Mouse (Mus musculus) cortical plate, adult 2 months (tissue): ENCODE results near the gene Il11. TPM values are rescaled to one million over a fixed set of nuclear protein-coding genes. Genes with fewer than 3 reads are reported as not detected.

ENCODE experiments used
- H3K27ac ChIP-seq: fragments of 200-500 bp; 2 replicates; pipeline ENCODE4 v1.5.1; 2012; ENCODE audit warnings: low read length, control low read depth, inconsistent platforms; ENCODE audit not compliant: insufficient read depth
- H3K4me1 ChIP-seq: fragments of 200-500 bp; 2 replicates; pipeline ENCODE4 v1.6.1; 2011; ENCODE audit warnings: low read length; ENCODE audit not compliant: control insufficient read depth, insufficient read depth
- H3K4me3 ChIP-seq: fragments of 200-500 bp; 2 replicates; pipeline ENCODE4 v1.5.1; 2011; ENCODE audit warnings: mild to moderate bottlenecking, low read length, control low read depth; ENCODE audit not compliant: insufficient read depth
- CTCF ChIP-seq: fragments of 200-500 bp; IDR thresholded peaks from 2 replicates; pipeline ENCODE4 v1.5.1; 2011; ENCODE audit warnings: mild to moderate bottlenecking, control low read depth, low read length; ENCODE audit not compliant: insufficient read depth; ENCODE audit errors: extremely low read depth
- POLR2A ChIP-seq: fragments of 200-500 bp; IDR thresholded peaks from 2 replicates; pipeline ENCODE4 v1.6.1; 2011; ENCODE audit warnings: mild to moderate bottlenecking, low read length, control low read depth; ENCODE audit not compliant: insufficient read depth; ENCODE audit errors: extremely low read depth
- polyA plus RNA-seq: library from polyadenylated mRNA; depleted of rRNA; stranded (reverse); fragments of >200 nt; gene quantifications from 2 replicates; pipeline ENCODE4 v1.2.3, GENCODE M21; 2012

Il11 gene
- polyA plus RNA-seq, 1 experiment: 0.35 TPM

DNA sequence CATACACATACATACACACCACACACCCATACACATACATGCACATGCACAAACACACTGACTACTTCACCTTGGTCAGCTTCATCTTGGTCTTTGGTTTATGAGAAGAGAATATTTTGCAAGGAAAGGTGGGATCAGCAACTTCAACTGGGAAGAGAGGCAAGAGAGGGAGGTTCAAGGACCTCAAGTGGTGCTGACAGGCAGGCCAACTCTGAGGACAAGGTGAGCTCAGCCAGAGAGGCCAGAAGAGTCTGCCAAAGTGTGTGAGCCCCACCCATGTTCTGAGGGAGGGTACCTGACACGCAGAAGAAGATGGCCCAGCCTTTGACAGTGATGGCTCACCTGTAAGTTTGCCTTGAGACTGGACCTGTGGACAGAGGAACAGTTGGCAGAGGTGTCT is 23.0 kb downstream of the Il11 start:
- TF ChIP-seq CTCF: no peak
- no peak for TF ChIP-seq POLR2A
- H3K27ac ChIP-seq: no peak overlapping the region

DNA sequence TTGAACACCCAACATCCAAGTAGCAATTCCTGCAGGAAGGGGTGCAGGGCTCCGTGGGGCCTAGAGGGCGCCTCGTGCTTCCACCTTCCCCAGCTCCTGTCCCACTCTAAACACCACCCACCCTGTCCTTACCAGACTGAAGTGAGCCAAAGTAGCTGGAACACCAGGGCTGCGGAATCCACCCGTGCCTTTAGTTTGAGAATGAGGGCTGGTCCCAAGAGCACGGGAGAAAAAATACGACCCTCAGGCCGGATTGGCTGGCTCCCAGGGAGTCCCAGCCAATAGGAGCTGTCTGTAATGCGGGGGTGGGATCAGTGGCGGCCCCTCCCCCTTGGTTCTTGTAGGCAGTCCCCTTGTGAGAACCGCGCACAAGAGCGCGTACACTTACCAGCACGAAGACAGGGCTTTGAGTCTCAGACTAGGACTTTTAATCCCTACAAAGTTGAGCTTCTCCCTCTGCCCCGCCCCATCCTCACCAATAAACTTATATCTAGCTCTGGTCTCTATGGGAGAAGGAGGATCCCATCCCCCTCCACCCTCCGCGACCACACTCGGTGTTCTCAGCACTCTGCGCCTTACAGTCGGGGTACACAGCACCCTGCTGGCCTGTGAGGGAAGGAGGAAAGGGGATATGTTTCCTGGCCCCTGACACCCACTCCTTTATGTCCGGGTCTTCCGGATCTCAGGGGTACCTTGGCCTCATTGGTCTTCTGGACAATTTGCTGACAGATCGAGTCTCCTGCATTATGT is 29.7 kb downstream of the Il11 start, which contains the start of gene Cox6b2:
Gene Cox6b2 (minus strand): TSS at position 274 of the 750 bp plus-strand sequence.
- TF ChIP-seq POLR2A (no peak), CTCF (no peak)
- H3K4me3 ChIP-seq: 0 out of 2 replicates have a peak within 1 kb of the TSS, but pooled peaks have one; percentile 8
- 0 out of 2 replicates have a peak, but pooled peaks cover 1% of the 10 kb centered on the region for H3K4me1 ChIP-seq
- H3K27ac ChIP-seq: no peak within 1 kb of the TSS

More for the DNA sequence above, 23.0 kb downstream of the Il11 start:
- H3K4me3 ChIP-seq: no peak overlapping the region
- H3K4me1 ChIP-seq: no peaks in the 10 kb centered on the region

DNA sequence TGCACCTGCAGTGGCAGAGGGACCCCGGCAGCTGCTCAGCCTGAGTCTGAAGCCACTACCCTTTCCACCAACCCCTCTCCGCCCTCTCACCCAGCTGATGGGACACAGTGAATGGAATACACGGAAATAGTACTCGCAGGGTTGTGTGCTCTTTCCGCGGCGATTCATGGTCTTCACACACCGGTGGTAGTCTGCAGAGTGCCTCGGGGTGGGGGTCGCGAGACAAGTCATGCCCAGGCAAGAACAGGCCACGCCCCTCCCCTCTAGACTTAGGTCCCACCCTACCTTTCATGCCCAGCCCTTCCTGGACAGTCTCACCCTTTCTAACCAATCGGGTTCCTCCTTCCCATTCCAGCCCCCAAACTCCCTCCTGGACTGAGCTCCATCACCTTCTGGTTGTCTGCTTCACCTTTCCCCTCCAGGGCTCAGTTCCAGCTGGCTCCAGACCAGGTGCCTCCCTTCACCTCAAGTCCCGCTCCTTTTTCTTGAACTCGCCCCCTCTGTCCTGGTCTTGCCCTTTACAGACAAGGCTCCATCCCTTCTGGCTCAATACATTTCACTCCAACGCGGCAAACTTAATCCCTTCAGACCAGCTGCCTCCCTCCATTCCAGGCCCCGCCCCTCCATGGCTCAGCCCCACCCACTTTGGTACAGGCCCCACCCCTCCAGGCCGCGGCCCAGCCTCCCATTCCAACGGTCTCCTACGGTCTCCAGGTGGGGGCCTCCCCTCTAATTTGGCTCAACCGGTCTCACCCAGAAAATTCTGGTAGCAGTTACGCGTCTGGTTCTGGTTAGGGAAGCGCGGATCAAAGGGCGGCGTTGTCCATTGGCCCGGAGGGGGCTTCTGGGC is 30.5 kb downstream of the Il11 start:
- no peak overlapping the region for H3K27ac ChIP-seq
- 0 out of 2 replicates have a peak overlapping the region, but pooled peaks have one; percentile 8 for H3K4me3 ChIP-seq
- no peak for TF ChIP-seq CTCF
- no peak for TF ChIP-seq POLR2A

DNA sequence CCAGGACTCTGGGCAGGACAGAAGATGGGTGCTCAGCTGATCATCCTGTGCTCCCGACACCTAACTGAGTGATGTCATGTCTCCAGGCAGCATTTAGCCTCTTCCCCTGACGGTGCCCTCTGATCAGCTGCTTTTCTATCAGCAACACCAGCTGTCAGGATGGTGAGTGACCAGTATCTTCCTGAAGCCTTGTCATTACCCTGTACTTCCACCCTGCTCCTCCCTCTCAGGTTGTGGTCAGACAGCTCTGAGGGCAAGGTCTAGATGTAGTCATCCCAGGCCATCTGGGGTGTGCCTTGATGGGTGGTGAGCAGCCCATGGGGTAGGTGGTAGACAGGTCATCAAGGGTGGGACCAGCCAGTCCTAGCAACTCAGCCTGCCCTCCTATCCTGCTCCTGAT is 33.5 kb downstream of the Il11 start:
- H3K4me1 ChIP-seq: 0 out of 2 replicates have a peak, but pooled peaks cover 1% of the 10 kb centered on the region
- H3K27ac ChIP-seq: no peak overlapping the region
- no peak overlapping the region for H3K4me3 ChIP-seq
- TF ChIP-seq POLR2A (no peak), CTCF (no peak)

More for the DNA sequence above, 30.5 kb downstream of the Il11 start:
- H3K4me1 ChIP-seq: 0 out of 2 replicates have a peak, but pooled peaks cover 1% of the 10 kb centered on the region

DNA sequence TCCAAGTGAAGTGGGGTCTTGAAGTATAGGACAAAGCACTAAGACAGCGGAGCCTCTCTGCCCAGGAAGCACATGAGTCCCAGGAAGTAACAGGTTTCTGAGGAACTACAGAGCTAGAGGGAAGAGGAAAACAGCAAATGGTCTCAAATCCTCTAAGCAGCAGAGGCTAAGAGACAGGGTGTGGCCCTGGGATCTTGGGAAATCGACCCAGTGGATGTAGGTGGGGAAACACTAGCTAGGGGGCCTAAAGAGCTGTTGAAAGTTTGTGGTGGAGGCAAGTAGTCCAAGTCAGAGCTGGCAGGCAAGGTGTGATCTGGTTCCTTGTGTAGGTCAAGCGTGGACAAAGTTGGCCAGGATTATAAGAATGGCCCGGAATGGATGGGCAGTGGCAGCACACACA is 34.3 kb downstream of the Il11 start:
- Histone ChIP-seq H3K4me3 (no peak overlapping the region), H3K4me1 (0 out of 2 replicates have a peak, but pooled peaks cover 1% of the 10 kb centered on the region), H3K27ac (no peak overlapping the region)
- TF ChIP-seq POLR2A (no peak), CTCF (no peak)

DNA sequence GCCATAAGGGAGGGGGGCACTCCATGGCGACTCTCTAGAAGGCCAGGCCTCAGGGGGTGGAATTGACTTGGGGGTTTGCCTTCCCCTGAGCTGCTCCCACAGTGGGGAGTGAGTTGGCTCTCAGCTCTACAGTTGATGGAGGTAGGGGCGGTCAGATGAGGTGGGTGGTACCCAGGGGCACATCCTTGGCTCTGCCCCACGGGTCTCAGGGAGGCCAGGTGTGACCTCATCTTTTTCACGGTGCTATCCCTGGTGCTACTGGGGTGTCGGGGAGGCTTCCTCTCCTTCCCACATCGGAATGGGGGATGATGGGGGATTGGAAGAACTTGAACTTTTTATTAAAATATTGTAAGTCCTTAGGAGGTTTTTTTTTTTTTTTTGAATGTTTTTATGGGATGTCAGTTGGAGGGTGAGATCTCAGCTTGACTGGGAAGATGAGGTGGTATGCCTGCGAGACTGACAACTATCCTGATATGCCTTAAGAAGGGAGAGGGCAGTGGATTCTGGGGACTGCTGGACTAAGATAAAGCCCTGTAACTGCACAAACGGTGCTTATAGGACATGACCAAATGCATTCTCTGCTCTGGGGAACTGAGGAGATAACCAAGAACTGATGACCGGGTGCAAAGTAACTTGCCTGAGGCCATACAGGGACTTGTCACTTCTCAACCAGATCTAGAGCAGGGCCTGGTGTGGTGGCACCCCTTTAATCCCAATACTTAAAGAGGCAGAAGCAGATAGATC is 35.3 kb downstream of the Il11 start:
- TF ChIP-seq POLR2A: no peak
- no peak for TF ChIP-seq CTCF
- H3K4me3 ChIP-seq: no peak overlapping the region
- no peak overlapping the region for H3K27ac ChIP-seq
- H3K4me1 ChIP-seq: 0 out of 2 replicates have a peak, but pooled peaks cover 1% of the 10 kb centered on the region

DNA sequence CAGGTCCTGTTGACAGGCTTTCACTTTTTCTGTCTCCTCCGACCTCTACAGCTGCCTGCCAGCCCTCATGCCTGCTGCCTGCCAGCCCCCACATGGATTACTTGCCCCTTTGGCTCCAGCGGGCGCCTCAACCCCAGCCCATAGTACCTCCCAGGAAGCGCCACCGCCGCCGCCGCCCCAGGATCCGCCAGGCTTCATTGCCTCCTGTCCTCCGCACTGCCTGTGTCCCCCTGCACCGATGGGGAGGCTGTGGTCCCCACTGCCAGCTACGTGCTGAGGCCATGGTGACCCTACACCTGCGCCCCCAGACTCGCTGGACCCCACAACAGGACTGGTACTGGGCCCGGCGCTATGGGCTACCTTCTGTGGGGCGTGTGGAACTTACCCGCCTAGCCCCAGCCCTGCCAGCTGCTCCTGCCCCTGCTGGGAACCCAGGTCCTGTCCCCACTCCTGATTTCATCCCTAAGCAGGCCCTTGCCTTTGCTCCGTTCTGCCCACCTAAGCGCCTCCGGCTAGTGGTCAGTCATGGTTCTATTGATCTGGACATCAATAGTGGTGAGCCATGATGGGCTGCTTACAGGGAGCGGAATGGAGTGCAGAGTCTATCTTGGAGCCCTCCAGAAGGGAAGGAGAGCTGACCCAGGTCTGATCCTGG is 36.2 kb downstream of the Il11 start:
- TF ChIP-seq CTCF: no peak
- no peak for TF ChIP-seq POLR2A
- Histone ChIP-seq H3K27ac (no peak overlapping the region), H3K4me1 (no peaks in the 10 kb centered on the region), H3K4me3 (no peak overlapping the region)

DNA sequence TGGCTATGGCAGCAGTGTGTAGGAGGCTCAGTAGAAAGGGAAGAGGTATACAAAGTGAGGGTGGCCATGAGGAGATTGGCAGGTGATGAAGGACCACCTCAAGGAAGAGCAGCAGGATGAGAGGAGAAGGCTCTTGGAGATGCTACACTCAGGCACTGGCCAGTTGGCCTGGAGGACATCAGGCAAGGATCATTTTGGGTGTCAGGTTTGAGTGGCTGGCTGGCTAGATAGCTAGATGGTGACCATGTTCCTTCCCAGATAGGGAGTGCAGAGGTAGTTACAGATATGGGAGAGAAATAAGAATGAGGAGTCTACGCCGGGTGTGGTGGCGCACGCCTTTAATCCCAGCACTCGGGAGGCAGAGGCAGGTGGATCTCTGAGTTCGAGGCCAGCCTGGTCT is 37.8 kb downstream of the Il11 start:
- TF ChIP-seq CTCF (no peak), POLR2A (no peak)
- H3K4me1 ChIP-seq: 0 out of 2 replicates have a peak, but pooled peaks cover 3% of the 10 kb centered on the region
- H3K4me3 ChIP-seq: no peak overlapping the region
- H3K27ac ChIP-seq: no peak overlapping the region
